Mouse (Mus musculus) left cerebral cortex, adult 8-10 months (tissue): ENCODE data around the gene Cplx2. TPM values are rescaled to one million over a fixed set of nuclear protein-coding genes. Genes with fewer than 3 reads are reported as not detected.
A peak's percentile ranks its signal among the peaks of the same experiment; 100 is the strongest.

Source experiments
- DNase-seq, 2 experiments: peaks; one replicate each; pipeline ENCODE4 v3.0.0; 2022; ENCODE audit warnings: low spot score in 2 of 2
- total RNA-seq, 4 experiments: library from RNA; stranded (reverse); gene quantifications; 2 replicates each; pipeline ENCODE4 v1.2.4; 2022

The Cplx2 gene
- total RNA-seq: 100 to 1,000 TPM; 781 to 858 (median 827) TPM

GRCm38 (mm10) chr13:54371049-54371386 is at the start of gene Cplx2:
Gene Cplx2 (plus strand): TSS chr13:54371349.
- no peak for DNase-seq

GRCm38 (mm10) chr13:54322396-54323306 is 48.5 kb upstream of the Cplx2 start:
- DNase-seq: peak in 1 of 2 experiments; percentile 41

GRCm38 (mm10) chr13:54323307-54324165 is 47.6 kb upstream of the Cplx2 start:
- DNase-seq: no peak

- DNase-seq: no peak
Measured at GRCm38 (mm10) chr13:54324178-54324577, 47.0 kb upstream of the Cplx2 start.

- DNase-seq: peak in 1 of 2 experiments; percentile 71
Measured at GRCm38 (mm10) chr13:54325814-54326213, 45.3 kb upstream of the Cplx2 start.

- no peak for DNase-seq
Measured at GRCm38 (mm10) chr13:54326686-54327447, 44.3 kb upstream of the Cplx2 start.

- DNase-seq: no peak
Measured at GRCm38 (mm10) chr13:54328029-54328428, 43.1 kb upstream of the Cplx2 start.

- no peak for DNase-seq
Measured at GRCm38 (mm10) chr13:54328954-54329490, 42.1 kb upstream of the Cplx2 start.

- peak in 1 of 2 experiments; percentile 51 for DNase-seq
Measured at GRCm38 (mm10) chr13:54331825-54332675, 39.1 kb upstream of the Cplx2 start.

- DNase-seq: no peak
Measured at GRCm38 (mm10) chr13:54332921-54333477, 38.1 kb upstream of the Cplx2 start.

GRCm38 (mm10) chr13:54337058-54337457 is 34.1 kb upstream of the Cplx2 start:
- peak in 1 of 2 experiments; percentile 76 for DNase-seq

GRCm38 (mm10) chr13:54337541-54337940 is 33.6 kb upstream of the Cplx2 start:
- DNase-seq: no peak

GRCm38 (mm10) chr13:54338815-54339214 is 32.3 kb upstream of the Cplx2 start:
- no peak for DNase-seq

- no peak for DNase-seq
Measured at GRCm38 (mm10) chr13:54345885-54346647, 25.1 kb upstream of the Cplx2 start.

- no peak for DNase-seq
Measured at GRCm38 (mm10) chr13:54348011-54348410, 23.1 kb upstream of the Cplx2 start.

GRCm38 (mm10) chr13:54349126-54349759 is 21.9 kb upstream of the Cplx2 start:
- DNase-seq: no peak

GRCm38 (mm10) chr13:54357420-54357819 is 13.7 kb upstream of the Cplx2 start:
- DNase-seq: no peak

- DNase-seq: peak in 1 of 2 experiments; percentile 73
Measured at GRCm38 (mm10) chr13:54359181-54359580, 12.0 kb upstream of the Cplx2 start.

- DNase-seq: no peak
Measured at GRCm38 (mm10) chr13:54364686-54365085, 6.5 kb upstream of the Cplx2 start.
